Mouse (Mus musculus) E14TG2a.4 (cell line): ENCODE results near the gene Fgfbp3.
A peak's percentile ranks its signal among the peaks of the same experiment; 100 is the strongest.

Experiments
- CTCF ChIP-seq: conservative IDR thresholded peaks from 2 replicates; pipeline ENCODE4 v1.5.1; 2014; ENCODE audit warnings: low read length
- NANOG ChIP-seq: IDR thresholded peaks from 2 replicates; pipeline ENCODE4 v1.6.1; 2014; ENCODE audit warnings: borderline replicate concordance, low read length, mixed read lengths

GRCm38 (mm10) chr19:36886316-36886715, 33.1 kb downstream of the Fgfbp3 start:
- TF ChIP-seq CTCF (peak; percentile 53), NANOG (no peak)
